Comparison of ENCODE assay signal across 8 mouse cellular contexts in genomic region chr12:84875761-84876480, GRCm38 (mm10). TPM values are rescaled to one million over a fixed set of nuclear protein-coding genes. Genes with fewer than 3 reads are reported as not detected.
DNase-seq lines count a peak whose midpoint lies in the region; ATAC-seq and TF ChIP-seq lines count a peak whose summit lies in the region.

No protein-coding gene starts in this region.

- H3K9me3 ChIP-seq in heart, embryonic 16.5 days (replicated peaks; ENCODE audit: control insufficient read depth, low read length), result no peaks in the 10 kb centered on the region
- no peaks in the 10 kb centered on the region for H3K9me3 ChIP-seq in lung, postnatal 0 days (ENCODE audit: low read length)

- H3K9ac ChIP-seq in heart, embryonic 16.5 days (ENCODE audit: low read length), result peak overlapping the region; percentile 62
- H3K9ac ChIP-seq in lung, postnatal 0 days (replicated peaks; ENCODE audit: low read depth), result peak overlapping the region; percentile 29; the same call in 1 of the 2 replicates

- TF ChIP-seq CTCF in lung, postnatal 0 days (IDR thresholded peaks at IDR 0.05), result no peak

- no peaks in the 10 kb centered on the region for H3K36me3 ChIP-seq in heart, embryonic 16.5 days (ENCODE audit: control insufficient read depth, insufficient read depth)
- H3K36me3 ChIP-seq in lung, postnatal 0 days (ENCODE audit: insufficient read depth, low read length), result no peaks in the 10 kb centered on the region

- H3K27ac ChIP-seq in heart, embryonic 16.5 days (ENCODE audit: low read length), result no peak overlapping the region
- no peak overlapping the region; the same call in 1 of the 2 replicates for H3K27ac ChIP-seq in lung, postnatal 0 days (ENCODE audit: low read length)

- H3K4me2 ChIP-seq in heart, embryonic 16.5 days (ENCODE audit: low read depth, low read length), result peak overlapping the region; percentile 80
- peak overlapping the region; percentile 71 for H3K4me2 ChIP-seq in lung, postnatal 0 days (replicated peaks; ENCODE audit: low read depth, low read length)

- H3K4me3 ChIP-seq in heart, embryonic 16.5 days (ENCODE audit: low read length), result peak overlapping the region; percentile 57
- H3K4me3 ChIP-seq in lung, postnatal 0 days (ENCODE audit: low read depth, low read length), result peak overlapping the region; percentile 44

- ATAC-seq in heart, embryonic 16.5 days (replicated peaks; ENCODE audit: extremely low read depth, insufficient read depth, low FRiP score), result no peak; the same call in 1 of the 2 replicates
- ATAC-seq in lung, postnatal 0 days, result peak; percentile 13; the same call in 1 of the 2 replicates
- ATAC-seq in frontal cortex, adult (ENCODE audit: low TSS enrichment), result no peak

- DNase-seq in left cerebral cortex, postnatal 4 days, result peak; percentile 17
- DNase-seq in left cerebral cortex, adult 18-20 months (ENCODE audit: low spot score in 2 of 2), result no peak
- peak; percentile 52 for DNase-seq in cerebellum, adult 8-10 months
- DNase-seq in lung, postnatal 0 days (ENCODE audit: low spot score), result peak; percentile 19
- DNase-seq in thymus, postnatal 4 days, result peak; percentile 41
- DNase-seq in layer of hippocampus, postnatal 10 days (ENCODE audit: low spot score in 2 of 2), result no peak

- no peak for TF ChIP-seq EP300 in lung, postnatal 0 days (IDR thresholded peaks at IDR 0.05)

- under 1% methylated on average over 59 of the region's 59 CpGs for WGBS in heart, embryonic 16.5 days
- under 1% methylated on average over 57 of the region's 59 CpGs for WGBS in lung, postnatal 0 days

- 0 out of 2 replicates have a peak, but pooled peaks cover 4% of the 10 kb centered on the region for H3K4me1 ChIP-seq in heart, embryonic 16.5 days (ENCODE audit: control insufficient read depth, insufficient read depth, low read length)
- H3K4me1 ChIP-seq in lung, postnatal 0 days (ENCODE audit: insufficient read depth, low read depth, low read length), result peaks cover 6% of the 10 kb centered on the region

- peaks cover 52% of the 10 kb centered on the region for H3K27me3 ChIP-seq in heart, embryonic 16.5 days (ENCODE audit: control insufficient read depth, insufficient read depth, low read length)
- peaks cover 12% of the 10 kb centered on the region; the same call in 1 of the 2 replicates for H3K27me3 ChIP-seq in lung, postnatal 0 days (replicated peaks; ENCODE audit: insufficient read depth, low read length)

- intact Hi-C loops in left cerebral cortex, postnatal 4 days (cut with DNase I), result no loop called here

RNA-seq across cellular contexts. Expression of gene Ltbp2, which starts 0.4 kb away (rescaled TPM):
- total RNA-seq in left cerebral cortex, postnatal 4 days (2021), result under 1 TPM; 0.42 to 0.54 TPM
- under 1 TPM; 0.28 to 0.42 TPM for total RNA-seq in left cerebral cortex, adult 18-20 months (2021)
- polyA plus RNA-seq in heart, embryonic 16.5 days (2015; fragmentation: Nextera tagmentation; extraction: Ambion mirVana), result 5.9 and 7.8 TPM in 2 replicates
- 22.4 and 25.7 TPM in 2 replicates for polyA plus RNA-seq in lung, postnatal 0 days (2015; fragmentation: Nextera tagmentation; extraction: Ambion mirVana)
- 1 to 10 TPM; 1.3 TPM for total RNA-seq in layer of hippocampus, postnatal 10 days (2021)

Comparison
In these comparisons a context has a peak if more than half of its experiments do, and no peak if none do; other contexts are left out.
1. DNase-seq: peak in left cerebral cortex, postnatal 4 days (single experiment), cerebellum, adult 8-10 months (single experiment), lung, postnatal 0 days (single experiment) and thymus, postnatal 4 days (single experiment); none in left cerebral cortex, adult 18-20 months (0 of 2) and layer of hippocampus, postnatal 10 days (0 of 2).